Mouse (Mus musculus) liver, embryonic 15.5 days (tissue): Measurements from ENCODE around the gene R3hcc1l. TPM values are rescaled to one million over a fixed set of nuclear protein-coding genes. Genes with fewer than 3 reads are reported as not detected.

Source experiments
- ATAC-seq: fragments of 200-750 bp; cut with Nextera tagmentation; 2 replicates; pipeline ENCODE4 v1.8.0; 2017; ENCODE audit warnings: moderate number of reproducible peaks, mild to moderate bottlenecking, moderate library complexity; ENCODE audit not compliant: insufficient read depth
- H3K27ac ChIP-seq: fragments of 300-500 bp; sonication (generic); replicated peaks from 2 replicates; pipeline ENCODE4 v1.5.1; 2015; ENCODE audit warnings: mild to moderate bottlenecking, inconsistent platforms
- H3K27me3 ChIP-seq: fragments of 300-500 bp; sonication (generic); 2 replicates; pipeline ENCODE4 v1.6.1; 2015; ENCODE audit warnings: mild to moderate bottlenecking, inconsistent platforms
- H3K36me3 ChIP-seq: fragments of 300-500 bp; sonication (generic); replicated peaks from 2 replicates; pipeline ENCODE4 v1.6.1; 2015; ENCODE audit warnings: moderate library complexity, mild to moderate bottlenecking, inconsistent platforms
- H3K4me1 ChIP-seq: fragments of 300-500 bp; sonication (generic); replicated peaks from 2 replicates; pipeline ENCODE4 v1.6.1; 2015; ENCODE audit warnings: inconsistent platforms
- H3K4me2 ChIP-seq: fragments of 300-500 bp; sonication (generic); 2 replicates; pipeline ENCODE4 v1.6.1; 2015; ENCODE audit warnings: moderate library complexity, mild to moderate bottlenecking, inconsistent platforms
- H3K4me3 ChIP-seq: fragments of 300-500 bp; sonication (generic); replicated peaks from 2 replicates; pipeline ENCODE4 v1.5.1; 2015; ENCODE audit warnings: mild to moderate bottlenecking, inconsistent platforms
- H3K9ac ChIP-seq: fragments of 300-500 bp; sonication (generic); 2 replicates; pipeline ENCODE4 v1.6.1; 2015; ENCODE audit warnings: moderate library complexity, mild to moderate bottlenecking, inconsistent platforms
- H3K9me3 ChIP-seq: fragments of 300-500 bp; sonication (generic); replicated peaks from 2 replicates; pipeline ENCODE4 v1.6.1; 2016; ENCODE audit warnings: inconsistent platforms
- WGBS: fragments of 180-500 bp; shearing (Covaris S2); methylation state at CpG from one replicate; pipeline ENCODE4 v1.1.7; 2015; ENCODE audit warnings: mixed read lengths; ENCODE audit not compliant: insufficient replicate concordance; 5-methylcytosine and 5-hydroxymethylcytosine counted together
- polyA plus RNA-seq: library from polyadenylated mRNA; unstranded; fragments of >200 nt; fragmentation: Nextera tagmentation; extraction: Ambion mirVana; gene quantifications from 2 replicates; pipeline ENCODE4 v1.2.1, GENCODE M21; 2015

R3hcc1l gene
- polyA plus RNA-seq, 1 experiment from 2014 or later: 9.5 TPM

- ATAC-seq: no peak
- Histone ChIP-seq H3K4me3 (no peak overlapping the region), H3K9ac (no peak overlapping the region), H3K27me3 (peaks cover 21% of the 10 kb centered on the region), H3K9me3 (no peaks in the 10 kb centered on the region), H3K36me3 (no peaks in the 10 kb centered on the region), H3K27ac (no peak overlapping the region), H3K4me1 (no peaks in the 10 kb centered on the region), H3K4me2 (no peak overlapping the region)
- WGBS: 53% methylated on average over 2 of the region's 2 CpGs
Measured at GRCm38 (mm10) chr19:42633650-42634049, 115.1 kb downstream of the R3hcc1l start.

GRCm38 (mm10) chr19:42636631-42637030 is 118.1 kb downstream of the R3hcc1l start:
- Histone ChIP-seq H3K36me3 (no peaks in the 10 kb centered on the region), H3K4me1 (no peaks in the 10 kb centered on the region), H3K9me3 (no peaks in the 10 kb centered on the region), H3K4me2 (no peak overlapping the region), H3K4me3 (no peak overlapping the region), H3K27ac (no peak overlapping the region), H3K27me3 (peaks cover 9% of the 10 kb centered on the region), H3K9ac (no peak overlapping the region)
- 42% methylated on average over 11 of the region's 11 CpGs for WGBS
- no peak for ATAC-seq

GRCm38 (mm10) chr19:42638604-42639481 is 120.3 kb downstream of the R3hcc1l start:
- H3K27ac ChIP-seq: no peak overlapping the region

GRCm38 (mm10) chr19:42639544-42639943 is 121.0 kb downstream of the R3hcc1l start:
- H3K36me3 ChIP-seq: no peaks in the 10 kb centered on the region
- no peaks in the 10 kb centered on the region for H3K27me3 ChIP-seq
- no peaks in the 10 kb centered on the region for H3K4me1 ChIP-seq
- no peak overlapping the region for H3K4me3 ChIP-seq
- no peak overlapping the region for H3K4me2 ChIP-seq
- H3K27ac ChIP-seq: no peak overlapping the region
- no peak overlapping the region for H3K9ac ChIP-seq
- WGBS: 28% methylated on average over 8 of the region's 8 CpGs
- H3K9me3 ChIP-seq: no peaks in the 10 kb centered on the region
- no peak for ATAC-seq

More at GRCm38 (mm10) chr19:42638604-42639481, 120.3 kb downstream of the R3hcc1l start:
- no peaks in the 10 kb centered on the region for H3K36me3 ChIP-seq
- no peak for ATAC-seq
- no peaks in the 10 kb centered on the region for H3K9me3 ChIP-seq
- WGBS: 46% methylated on average over 8 of the region's 8 CpGs
- no peak overlapping the region for H3K9ac ChIP-seq
- no peaks in the 10 kb centered on the region for H3K4me1 ChIP-seq
- no peak overlapping the region for H3K4me3 ChIP-seq
- no peak overlapping the region for H3K4me2 ChIP-seq
- no peaks in the 10 kb centered on the region for H3K27me3 ChIP-seq

- no peaks in the 10 kb centered on the region for H3K36me3 ChIP-seq
- WGBS: 55% methylated on average over 9 of the region's 9 CpGs
Measured at GRCm38 (mm10) chr19:42640211-42640610, 121.7 kb downstream of the R3hcc1l start.

More at GRCm38 (mm10) chr19:42640211-42640610, 121.7 kb downstream of the R3hcc1l start:
- ATAC-seq: no peak
- H3K4me2 ChIP-seq: no peak overlapping the region
- no peak overlapping the region for H3K27ac ChIP-seq
- no peaks in the 10 kb centered on the region for H3K4me1 ChIP-seq
- no peak overlapping the region for H3K9ac ChIP-seq
- H3K4me3 ChIP-seq: no peak overlapping the region
- H3K9me3 ChIP-seq: no peaks in the 10 kb centered on the region
- no peaks in the 10 kb centered on the region for H3K27me3 ChIP-seq

Other genes starting within 250 kb of the R3hcc1l start
- gene Crtac1, start 87.0 kb upstream of the R3hcc1l start, polyA plus RNA-seq: 0.03 and 0.06 TPM in 2 replicates
- gene Loxl4, start 94.1 kb downstream of the R3hcc1l start, polyA plus RNA-seq: 0.05 and 0.06 TPM in 2 replicates
- 3.5 and 4.2 TPM in 2 replicates for gene Pyroxd2, start 234.0 kb downstream of the R3hcc1l start, polyA plus RNA-seq